Mouse (Mus musculus): ENCODE measurements around the gene Gm17720. TPM values are rescaled to one million over a fixed set of nuclear protein-coding genes. Genes with fewer than 3 reads are reported as not detected.
A peak's percentile ranks its signal among the peaks of the same experiment; 100 is the strongest.
"Not testable (repeated sequence)": the region's sequence is repeated elsewhere in the genome, so short reads cannot be mapped to it uniquely, and the experiment has no call there.

Gm17720 gene
- polyA plus RNA-seq, 1 experiment from 2014 or later: not detected

DNA sequence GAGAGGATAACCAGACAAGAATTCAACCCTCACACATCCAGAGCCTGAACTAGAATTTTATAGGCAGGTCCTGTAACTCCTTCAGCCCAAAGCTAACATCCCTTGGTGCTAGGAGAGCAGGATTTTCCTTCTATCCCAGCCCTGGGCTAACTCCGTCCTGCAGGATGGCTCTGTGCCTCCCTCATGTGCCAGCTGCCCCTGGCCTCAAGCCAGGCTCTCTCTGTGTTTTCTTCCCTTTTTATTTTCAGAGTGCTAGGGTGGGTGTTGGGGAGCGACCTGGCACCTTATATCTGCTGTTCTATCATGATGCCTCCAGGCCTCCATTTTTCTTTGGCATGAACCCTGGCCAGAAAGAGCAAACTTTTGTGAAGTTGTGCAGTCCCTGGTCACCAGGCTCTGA lies 66.4 kb downstream of the Gm17720 start:
- DNase-seq (ENCODE audit: low spot score): no peak
- Histone ChIP-seq H3K4me3 (no peak overlapping the region), H3K9me3 (no peaks in the 10 kb centered on the region), H3K36me3 (replicated peaks) (no peaks in the 10 kb centered on the region), H3K4me1 (peaks cover 17% of the 10 kb centered on the region), H3K27me3 (replicated peaks; ENCODE audit: low read depth, poor library complexity, severe bottlenecking) (no peaks in the 10 kb centered on the region), H3K27ac (replicated peaks) (no peak overlapping the region)
- 80% methylated on average over 2 of the region's 2 CpGs for WGBS

DNA sequence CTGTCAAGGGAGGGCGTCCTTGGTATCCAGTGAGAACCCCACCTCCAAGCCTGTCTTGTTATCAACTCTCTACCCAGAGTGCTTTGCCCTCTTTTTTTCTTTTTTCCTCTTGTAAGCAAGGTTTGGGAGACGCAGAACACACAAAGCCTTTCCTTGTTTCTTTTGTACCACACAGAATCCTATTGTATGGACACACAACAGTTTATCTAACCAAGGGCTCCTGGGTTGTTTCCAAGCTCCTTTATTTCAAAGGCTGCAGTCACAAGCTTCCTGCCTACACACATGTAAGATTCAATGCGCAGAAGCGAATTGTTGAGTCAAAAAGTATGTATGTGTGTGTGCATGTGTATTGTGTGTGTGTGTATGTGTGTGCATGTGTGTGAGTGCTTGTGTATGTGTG lies 68.2 kb downstream of the Gm17720 start:
- no peaks in the 10 kb centered on the region for H3K36me3 ChIP-seq (replicated peaks)
- H3K4me1 ChIP-seq: peaks cover 14% of the 10 kb centered on the region
- H3K4me3 ChIP-seq: no peak overlapping the region
- no peaks in the 10 kb centered on the region for H3K27me3 ChIP-seq (replicated peaks; ENCODE audit: low read depth, poor library complexity, severe bottlenecking)
- 61% methylated on average over 4 of the region's 4 CpGs for WGBS
- peaks cover 2% of the 10 kb centered on the region; the same call in 1 of the 2 replicates for H3K9me3 ChIP-seq
- no peak overlapping the region for H3K27ac ChIP-seq (replicated peaks)
- no peak for DNase-seq (ENCODE audit: low spot score)

DNA sequence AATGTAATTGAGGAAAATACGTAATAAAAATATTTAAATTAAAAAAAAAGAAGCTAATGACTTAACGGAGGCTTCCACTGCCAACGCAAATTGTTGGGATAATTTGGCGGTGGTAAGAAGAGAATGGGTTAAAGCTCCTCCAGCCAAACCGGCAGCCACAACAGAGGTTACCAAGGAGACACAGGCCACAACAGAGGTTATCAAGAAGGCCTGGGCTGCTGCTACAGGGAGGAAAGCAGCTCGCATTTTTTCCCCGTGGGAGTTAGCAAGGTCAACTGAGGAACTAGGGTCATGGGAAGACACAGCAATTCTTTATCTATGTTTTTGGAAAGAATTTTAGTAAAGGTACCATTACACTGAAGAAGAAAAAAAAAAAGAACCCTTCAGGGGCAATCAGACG lies 68.8 kb downstream of the Gm17720 start:
- not testable (repeated sequence) for H3K27me3 ChIP-seq (replicated peaks; ENCODE audit: low read depth, poor library complexity, severe bottlenecking)

More for the DNA sequence above, 68.8 kb downstream of the Gm17720 start:
- not testable (repeated sequence) for H3K36me3 ChIP-seq (replicated peaks); H3K4me1 ChIP-seq; H3K9me3 ChIP-seq; H3K4me3 ChIP-seq; H3K27ac ChIP-seq (replicated peaks)
- WGBS: 27% methylated on average over 8 of the region's 8 CpGs
- peak; percentile 18 for DNase-seq (ENCODE audit: low spot score)

Other genes with a start within 250 kb of the Gm17720 start
- gene Phlpp2, start 234.2 kb downstream of the Gm17720 start, polyA plus RNA-seq (2016; fragmentation: Nextera tagmentation; extraction: Ambion mirVana): 2.7 and 2.9 TPM in 2 replicates
- 1.4 and 2.0 TPM in 2 replicates for gene Marveld3, start 140.6 kb downstream of the Gm17720 start, polyA plus RNA-seq (2016; fragmentation: Nextera tagmentation; extraction: Ambion mirVana)
- gene Tat, start 112.3 kb downstream of the Gm17720 start, polyA plus RNA-seq (2016; fragmentation: Nextera tagmentation; extraction: Ambion mirVana): not detected in 2 replicates
- gene Chst4, start 63.0 kb downstream of the Gm17720 start, polyA plus RNA-seq (2016; fragmentation: Nextera tagmentation; extraction: Ambion mirVana): not detected in 2 replicates
- gene Zfp612, start 23.0 kb downstream of the Gm17720 start, polyA plus RNA-seq (2016; fragmentation: Nextera tagmentation; extraction: Ambion mirVana): 8.1 and 8.7 TPM in 2 replicates
- not detected in 2 replicates for gene Gm21964, start 1.5 kb downstream of the Gm17720 start, polyA plus RNA-seq (2016; fragmentation: Nextera tagmentation; extraction: Ambion mirVana)
- 3.3 and 3.7 TPM in 2 replicates for gene Calb2, start 65.5 kb upstream of the Gm17720 start, polyA plus RNA-seq (2016; fragmentation: Nextera tagmentation; extraction: Ambion mirVana)
- gene Cmtr2, start 112.9 kb upstream of the Gm17720 start, polyA plus RNA-seq (2016; fragmentation: Nextera tagmentation; extraction: Ambion mirVana): 10.2 and 10.9 TPM in 2 replicates
- gene Hydin, start 164.2 kb upstream of the Gm17720 start, polyA plus RNA-seq (2016; fragmentation: Nextera tagmentation; extraction: Ambion mirVana): 0.04 and 0.14 TPM in 2 replicates

All from embryonic facial prominence, embryonic 10.5 days (tissue).